ENCODE assay signal across 8 mouse cellular contexts in genomic region chr4:131874169-131874536, GRCm38 (mm10). TPM values are rescaled to one million over a fixed set of nuclear protein-coding genes. Genes with fewer than 3 reads are reported as not detected.
DNase-seq lines count a peak whose midpoint lies in the region; ATAC-seq lines count a peak whose summit lies in the region.

No protein-coding gene starts in this region.

- no peaks in the 10 kb centered on the region for H3K27me3 ChIP-seq in neural tube, embryonic 11.5 days (ENCODE audit: control insufficient read depth, insufficient read depth, low read length)
- no peaks in the 10 kb centered on the region for H3K27me3 ChIP-seq in limb, embryonic 13.5 days
- H3K27me3 ChIP-seq in stomach, embryonic 14.5 days (ENCODE audit: control insufficient read depth, insufficient read depth, low read length): no peaks in the 10 kb centered on the region

- H3K36me3 ChIP-seq in neural tube, embryonic 11.5 days (ENCODE audit: control insufficient read depth, insufficient read depth, low read length): no peaks in the 10 kb centered on the region
- 0 out of 2 replicates have a peak, but pooled peaks cover 3% of the 10 kb centered on the region for H3K36me3 ChIP-seq in limb, embryonic 13.5 days
- H3K36me3 ChIP-seq in stomach, embryonic 14.5 days (ENCODE audit: control insufficient read depth, insufficient read depth, low read length): no peaks in the 10 kb centered on the region

- H3K4me1 ChIP-seq in neural tube, embryonic 11.5 days (ENCODE audit: control insufficient read depth, insufficient read depth, low read length): peaks cover 17% of the 10 kb centered on the region
- peaks cover 43% of the 10 kb centered on the region for H3K4me1 ChIP-seq in limb, embryonic 13.5 days
- peaks cover 22% of the 10 kb centered on the region for H3K4me1 ChIP-seq in stomach, embryonic 14.5 days (ENCODE audit: control insufficient read depth, insufficient read depth, low read length)

- peak overlapping the region; percentile 97 for H3K4me3 ChIP-seq in neural tube, embryonic 11.5 days (ENCODE audit: low read depth, low read length)
- peak overlapping the region; percentile 97 for H3K4me3 ChIP-seq in limb, embryonic 13.5 days
- peak overlapping the region; percentile 87 for H3K4me3 ChIP-seq in stomach, embryonic 14.5 days (ENCODE audit: low read depth, low read length)

- peak overlapping the region; percentile 90 for H3K4me2 ChIP-seq in neural tube, embryonic 11.5 days (ENCODE audit: low read depth)
- peak overlapping the region; percentile 90 for H3K4me2 ChIP-seq in limb, embryonic 13.5 days (replicated peaks)
- H3K4me2 ChIP-seq in stomach, embryonic 14.5 days (replicated peaks; ENCODE audit: low read depth, low read length): peak overlapping the region; percentile 67

- no peak; the same call in 1 of the 2 replicates for ATAC-seq in neural tube, embryonic 11.5 days (ENCODE audit: insufficient read depth, low FRiP score, low TSS enrichment)
- ATAC-seq in erythroblast, adult 5-6 weeks (replicated peaks; ENCODE audit: low FRiP score, poor library complexity, severe bottlenecking): peak; percentile 61
- ATAC-seq in limb, embryonic 13.5 days (ENCODE audit: low FRiP score, low read depth): peak; percentile 7; the same call in 1 of the 2 replicates
- no peak for ATAC-seq in stomach, embryonic 14.5 days (ENCODE audit: insufficient number of reproducible peaks, insufficient read depth, low FRiP score, low read depth)

- no peaks in the 10 kb centered on the region for H3K9me3 ChIP-seq in neural tube, embryonic 11.5 days (ENCODE audit: control insufficient read depth, low read length)
- no peaks in the 10 kb centered on the region for H3K9me3 ChIP-seq in limb, embryonic 13.5 days
- no peaks in the 10 kb centered on the region for H3K9me3 ChIP-seq in stomach, embryonic 14.5 days (ENCODE audit: control insufficient read depth, low read depth, low read length)

- no peak for DNase-seq in neural tube, embryonic 11.5 days (ENCODE audit: low spot score)
- DNase-seq in neural tube, embryonic 10.5 days (ENCODE audit: extremely low spot score, low spot score): no peak
- DNase-seq in kidney, postnatal 4 days: no peak
- no peak for DNase-seq in yolk sac, embryonic 10.5 days (ENCODE audit: low spot score)
- no peak for DNase-seq in right cerebral cortex, postnatal 25 days

- WGBS in neural tube, embryonic 11.5 days: 0% methylated on average over 20 of the region's 20 CpGs
- under 1% methylated on average over 20 of the region's 20 CpGs for WGBS in limb, embryonic 13.5 days
- WGBS in stomach, embryonic 14.5 days: under 1% methylated on average over 20 of the region's 20 CpGs

- H3K27ac ChIP-seq in neural tube, embryonic 11.5 days (ENCODE audit: low read depth, low read length): peak overlapping the region; percentile 99
- H3K27ac ChIP-seq in limb, embryonic 13.5 days: peak overlapping the region; percentile 100
- H3K27ac ChIP-seq in stomach, embryonic 14.5 days (ENCODE audit: low read length): peak overlapping the region; percentile 100

- peak overlapping the region; percentile 100 for H3K9ac ChIP-seq in neural tube, embryonic 11.5 days (ENCODE audit: low read length)
- peak overlapping the region; percentile 100 for H3K9ac ChIP-seq in limb, embryonic 13.5 days
- H3K9ac ChIP-seq in stomach, embryonic 14.5 days (replicated peaks; ENCODE audit: low read depth, low read length): peak overlapping the region; percentile 99

RNA-seq across cellular contexts. Expression of gene Srsf4, which starts 0.7 kb away (rescaled TPM):
- polyA plus RNA-seq in neural tube, embryonic 11.5 days (2014; fragmentation: Nextera tagmentation; extraction: Ambion mirVana): 136 and 144 TPM in 2 replicates
- total RNA-seq in erythroblast, adult 5-6 weeks (2015; ENCODE audit: low replicate concordance): 20.9 and 23.6 TPM in 2 replicates
- total RNA-seq in erythroblast, adult 5-6 weeks (2017; ENCODE audit: low replicate concordance): 45.2 and 61.6 TPM in 2 replicates
- 123 and 129 TPM in 2 replicates for polyA plus RNA-seq in limb, embryonic 13.5 days (2015; fragmentation: Nextera tagmentation; extraction: Ambion mirVana)
- 95.3 and 104 TPM in 2 replicates for polyA plus RNA-seq in stomach, embryonic 14.5 days (2014; fragmentation: Nextera tagmentation; extraction: Ambion mirVana)

RNA-seq across cellular contexts. Expression of gene Mecr, which starts 30.9 kb away (rescaled TPM):
- polyA plus RNA-seq in neural tube, embryonic 11.5 days (2014; fragmentation: Nextera tagmentation; extraction: Ambion mirVana): 38.4 and 41.9 TPM in 2 replicates
- 6.7 and 11.1 TPM in 2 replicates for total RNA-seq in erythroblast, adult 5-6 weeks (2015; ENCODE audit: low replicate concordance)
- 6.4 and 10.3 TPM in 2 replicates for total RNA-seq in erythroblast, adult 5-6 weeks (2017; ENCODE audit: low replicate concordance)
- 40.5 and 44.1 TPM in 2 replicates for polyA plus RNA-seq in limb, embryonic 13.5 days (2015; fragmentation: Nextera tagmentation; extraction: Ambion mirVana)
- 47.6 and 48.6 TPM in 2 replicates for polyA plus RNA-seq in stomach, embryonic 14.5 days (2014; fragmentation: Nextera tagmentation; extraction: Ambion mirVana)

RNA-seq across cellular contexts. Expression of gene Ptpru, which starts 36.1 kb away (rescaled TPM):
- polyA plus RNA-seq in neural tube, embryonic 11.5 days (2014; fragmentation: Nextera tagmentation; extraction: Ambion mirVana): 10.2 and 13.3 TPM in 2 replicates
- 0.19 and 5.9 TPM in 2 replicates for total RNA-seq in erythroblast, adult 5-6 weeks (2015; ENCODE audit: low replicate concordance)
- total RNA-seq in erythroblast, adult 5-6 weeks (2017; ENCODE audit: low replicate concordance): 0.56 and 3.2 TPM in 2 replicates
- 14.6 and 20.0 TPM in 2 replicates for polyA plus RNA-seq in limb, embryonic 13.5 days (2015; fragmentation: Nextera tagmentation; extraction: Ambion mirVana)
- 16.1 and 18.0 TPM in 2 replicates for polyA plus RNA-seq in stomach, embryonic 14.5 days (2014; fragmentation: Nextera tagmentation; extraction: Ambion mirVana)

RNA-seq across cellular contexts. Expression of gene Tmem200b, which starts 47.4 kb away (rescaled TPM):
- 1.4 TPM in 2 replicates for polyA plus RNA-seq in neural tube, embryonic 11.5 days (2014; fragmentation: Nextera tagmentation; extraction: Ambion mirVana)
- not detected in 2 replicates for total RNA-seq in erythroblast, adult 5-6 weeks (2015; ENCODE audit: low replicate concordance)
- 2.0 TPM in 1 of 2 replicates, not detected in the other for total RNA-seq in erythroblast, adult 5-6 weeks (2017; ENCODE audit: low replicate concordance)
- polyA plus RNA-seq in limb, embryonic 13.5 days (2015; fragmentation: Nextera tagmentation; extraction: Ambion mirVana): 2.5 and 2.6 TPM in 2 replicates
- polyA plus RNA-seq in stomach, embryonic 14.5 days (2014; fragmentation: Nextera tagmentation; extraction: Ambion mirVana): 0.71 and 1.4 TPM in 2 replicates

Comparison
In these comparisons a context has a peak if more than half of its experiments do, and no peak if none do; other contexts are left out.
1. ATAC-seq: peak in erythroblast, adult 5-6 weeks (single experiment) and limb, embryonic 13.5 days (single experiment); none in neural tube, embryonic 11.5 days (single experiment) and stomach, embryonic 14.5 days (single experiment).
2. Peak in every context shown above with its lines, with median percentiles within 50 percentile points of each other: H3K27ac ChIP-seq, H3K4me2 ChIP-seq, H3K4me3 ChIP-seq and H3K9ac ChIP-seq.